Mouse (Mus musculus) E14TG2a.4 (cell line): ENCODE measurements around the gene Eva1c.
A peak's percentile ranks its signal among the peaks of the same experiment; 100 is the strongest.
"Not testable (repeated sequence)": the region's sequence is repeated elsewhere in the genome, so short reads cannot be mapped to it uniquely, and the experiment has no call there.

Source experiments
- H3K27me3 ChIP-seq: 2 replicates; pipeline ENCODE4 v1.6.1; 2014; ENCODE audit warnings: low read length, control low read depth; ENCODE audit not compliant: insufficient read depth
- H3K36me3 ChIP-seq: 2 replicates; pipeline ENCODE4 v1.6.1; 2014; ENCODE audit warnings: low read length, control low read depth; ENCODE audit not compliant: insufficient read depth
- H3K4me1 ChIP-seq: replicated peaks from 2 replicates; pipeline ENCODE4 v1.6.1; 2014; ENCODE audit warnings: low read depth, low read length, control low read depth
- H3K4me3 ChIP-seq: replicated peaks from 2 replicates; pipeline ENCODE4 v1.5.1; 2014; ENCODE audit warnings: mild to moderate bottlenecking, low read length
- H3K9me3 ChIP-seq: 2 replicates; pipeline ENCODE4 v1.6.1; 2014; ENCODE audit warnings: low read length, control low read depth
- CTCF ChIP-seq: conservative IDR thresholded peaks from 2 replicates; pipeline ENCODE4 v1.5.1; 2014; ENCODE audit warnings: low read length
- NANOG ChIP-seq: IDR thresholded peaks from 2 replicates; pipeline ENCODE4 v1.6.1; 2014; ENCODE audit warnings: borderline replicate concordance, low read length, mixed read lengths
- POU5F1 ChIP-seq: IDR thresholded peaks from 2 replicates; pipeline ENCODE4 v1.6.1; 2014; ENCODE audit warnings: low read length, borderline replicate concordance

The Eva1c gene

GRCm38 (mm10) chr16:90821046-90821697 lies 5.3 kb upstream of the Eva1c start:
- TF ChIP-seq POU5F1: no peak
- TF ChIP-seq NANOG: no peak
- no peak for TF ChIP-seq CTCF
- Histone ChIP-seq H3K36me3 (no peaks in the 10 kb centered on the region), H3K9me3 (no peaks in the 10 kb centered on the region), H3K4me3 (no peak overlapping the region), H3K27me3 (no peaks in the 10 kb centered on the region), H3K4me1 (peaks cover 30% of the 10 kb centered on the region)

- no peak for TF ChIP-seq POU5F1
- no peak for TF ChIP-seq NANOG
- no peak for TF ChIP-seq CTCF
- H3K9me3 ChIP-seq: no peaks in the 10 kb centered on the region
- H3K36me3 ChIP-seq: no peaks in the 10 kb centered on the region
- peaks cover 30% of the 10 kb centered on the region for H3K4me1 ChIP-seq
- H3K27me3 ChIP-seq: no peaks in the 10 kb centered on the region
- no peak overlapping the region for H3K4me3 ChIP-seq
These were observed 4.1 kb upstream of the Eva1c start for GRCm38 (mm10) chr16:90822284-90822935.

GRCm38 (mm10) chr16:90822981-90823380 lies 3.5 kb upstream of the Eva1c start:
- Histone ChIP-seq H3K9me3 (no peaks in the 10 kb centered on the region), H3K27me3 (peaks cover 6% of the 10 kb centered on the region), H3K4me3 (no peak overlapping the region), H3K4me1 (peaks cover 30% of the 10 kb centered on the region), H3K36me3 (no peaks in the 10 kb centered on the region)
- TF ChIP-seq CTCF (no peak), POU5F1 (no peak), NANOG (no peak)

- H3K9me3 ChIP-seq, H3K36me3 ChIP-seq, H3K4me3 ChIP-seq: not testable (repeated sequence)
- H3K27me3 ChIP-seq: peaks cover 15% of the 10 kb centered on the region
- peaks cover 30% of the 10 kb centered on the region for H3K4me1 ChIP-seq
These were observed 2.5 kb upstream of the Eva1c start for GRCm38 (mm10) chr16:90823986-90824385.

GRCm38 (mm10) chr16:90826041-90826440 lies 478 bp upstream of the Eva1c start:
- no peaks in the 10 kb centered on the region for H3K9me3 ChIP-seq
- peaks cover 34% of the 10 kb centered on the region for H3K4me1 ChIP-seq
- TF ChIP-seq POU5F1 (no peak), NANOG (no peak), CTCF (no peak)
- H3K27me3 ChIP-seq: peaks cover 35% of the 10 kb centered on the region
- H3K4me3 ChIP-seq: no peak overlapping the region
- no peaks in the 10 kb centered on the region for H3K36me3 ChIP-seq

- H3K4me1 ChIP-seq: peaks cover 36% of the 10 kb centered on the region
- H3K9me3 ChIP-seq: no peaks in the 10 kb centered on the region
- H3K4me3 ChIP-seq: no peak overlapping the region
- no peaks in the 10 kb centered on the region for H3K36me3 ChIP-seq
- TF ChIP-seq POU5F1 (no peak), NANOG (no peak), CTCF (no peak)
- H3K27me3 ChIP-seq: peaks cover 50% of the 10 kb centered on the region
These were observed 979 bp downstream of the Eva1c start for GRCm38 (mm10) chr16:90827498-90827897.

- no peak overlapping the region for H3K4me3 ChIP-seq
- H3K27me3 ChIP-seq: peaks cover 66% of the 10 kb centered on the region
These were observed 2.6 kb downstream of the Eva1c start for GRCm38 (mm10) chr16:90829136-90829535.

GRCm38 (mm10) chr16:90829894-90830685 lies 3.6 kb downstream of the Eva1c start:
- Histone ChIP-seq H3K36me3 (no peaks in the 10 kb centered on the region), H3K27me3 (peaks cover 74% of the 10 kb centered on the region), H3K4me3 (peak overlapping the region; percentile 82), H3K4me1 (peaks cover 15% of the 10 kb centered on the region), H3K9me3 (no peaks in the 10 kb centered on the region)
- TF ChIP-seq NANOG: no peak
- no peak for TF ChIP-seq CTCF
- TF ChIP-seq POU5F1: no peak

More at GRCm38 (mm10) chr16:90829136-90829535, 2.6 kb downstream of the Eva1c start:
- Histone ChIP-seq H3K36me3 (no peaks in the 10 kb centered on the region), H3K4me1 (peaks cover 22% of the 10 kb centered on the region), H3K9me3 (no peaks in the 10 kb centered on the region)
- TF ChIP-seq NANOG: no peak
- no peak for TF ChIP-seq POU5F1
- TF ChIP-seq CTCF: no peak
